Mouse (Mus musculus) embryonic fibroblast, embryonic 13.5 days (primary cell): ENCODE data around the gene Tuba4a.

Experiments
- CTCF ChIP-seq: IDR thresholded peaks from 2 replicates; pipeline ENCODE4 v1.5.1; 2011; ENCODE audit warnings: mild to moderate bottlenecking, control low read depth, low read length, moderate library complexity, borderline replicate concordance; ENCODE audit not compliant: insufficient read depth
- POLR2A ChIP-seq: IDR thresholded peaks from 2 replicates; pipeline ENCODE4 v1.6.1; 2011; ENCODE audit warnings: low read depth, mild to moderate bottlenecking, control low read depth, low read length, moderate library complexity

GRCm38 (mm10) chr1:75229158-75229557, 9.5 kb upstream of the Tuba4a start:
- no peak for TF ChIP-seq CTCF
- no peak for TF ChIP-seq POLR2A
